Mouse (Mus musculus): ENCODE data around the gene Trim17.

Gene Trim17

GRCm38 (mm10) chr11:59015052-59015451 lies 60.6 kb downstream of the Trim17 start:
- TF ChIP-seq CTCF (conservative IDR thresholded peaks at IDR 0.05; ENCODE audit: low read length) (peak; percentile 39), POU5F1 (IDR thresholded peaks at IDR 0.05; ENCODE audit: borderline replicate concordance, low read length) (no peak)
- no peaks in the 10 kb centered on the region; the same call in 1 of the 2 replicates for H3K27me3 ChIP-seq (ENCODE audit: insufficient read depth, low read length)
- no peaks in the 10 kb centered on the region for H3K4me1 ChIP-seq (replicated peaks; ENCODE audit: low read depth, low read length)
- no peaks in the 10 kb centered on the region for H3K36me3 ChIP-seq (ENCODE audit: insufficient read depth, low read length)
- H3K4me3 ChIP-seq (replicated peaks; ENCODE audit: low read length): no peak overlapping the region
- no peaks in the 10 kb centered on the region for H3K9me3 ChIP-seq (ENCODE audit: low read length)

All from E14TG2a.4 (cell line).